Mouse (Mus musculus) adrenal gland, postnatal 0 days (tissue): ENCODE results near the gene Ntf3. TPM values are rescaled to one million over a fixed set of nuclear protein-coding genes. Genes with fewer than 3 reads are reported as not detected.

Source experiments
- polyA plus RNA-seq: library from polyadenylated mRNA; unstranded; fragments of >200 nt; fragmentation: Nextera tagmentation; extraction: Ambion mirVana; gene quantifications from 2 replicates; pipeline ENCODE4 v1.2.1, GENCODE M21; 2015

Gene Ntf3
- 0.38 and 2.0 TPM in 2 replicates for polyA plus RNA-seq

GRCm38 (mm10) chr6:126166548-126167207, at the start of gene Ntf3:
Gene Ntf3, minus strand, starts transcription at chr6:126166910.

